Mouse (Mus musculus) 3134 (cell line): ENCODE data around the gene Crbn.
A peak's percentile ranks its signal among the peaks of the same experiment; 100 is the strongest.

ENCODE experiments used
- DNase-seq: peaks from one replicate; pipeline ENCODE4 v3.0.0-alpha.2; 2011; ENCODE audit warnings: low spot score; ENCODE audit not compliant: insufficient read length; ENCODE audit errors: extremely low read depth

The Crbn gene

GRCm38 (mm10) chr6:106766774-106767173 lies 33.1 kb downstream of the Crbn start:
- DNase-seq, result peak; percentile 37

GRCm38 (mm10) chr6:106765892-106766291 lies 34.0 kb downstream of the Crbn start:
- DNase-seq, result no peak

GRCm38 (mm10) chr6:106761486-106761885 lies 38.4 kb downstream of the Crbn start:
- no peak for DNase-seq

- DNase-seq, result no peak
These were observed 39.2 kb downstream of the Crbn start for GRCm38 (mm10) chr6:106760473-106761218.

GRCm38 (mm10) chr6:106758299-106758698 lies 41.6 kb downstream of the Crbn start:
- DNase-seq, result no peak

- DNase-seq, result no peak
These were observed 49.6 kb downstream of the Crbn start for GRCm38 (mm10) chr6:106750291-106750690.

- no peak for DNase-seq
These were observed 50.9 kb downstream of the Crbn start, which contains the start of gene Il5ra for GRCm38 (mm10) chr6:106748887-106749388. TSS of gene Il5ra (minus strand) at chr6:106749037.

- no peak for DNase-seq
These were observed 52.1 kb downstream of the Crbn start for GRCm38 (mm10) chr6:106747804-106748203.

GRCm38 (mm10) chr6:106747251-106747650 lies 52.6 kb downstream of the Crbn start:
- DNase-seq, result no peak

GRCm38 (mm10) chr6:106745673-106746394 lies 54.0 kb downstream of the Crbn start:
- DNase-seq, result no peak

- no peak for DNase-seq
These were observed 56.2 kb downstream of the Crbn start for GRCm38 (mm10) chr6:106743556-106744233.

GRCm38 (mm10) chr6:106740244-106740825 lies 59.5 kb downstream of the Crbn start:
- DNase-seq, result no peak

- DNase-seq, result no peak
These were observed 61.6 kb downstream of the Crbn start for GRCm38 (mm10) chr6:106738229-106738628.

GRCm38 (mm10) chr6:106732563-106732962 lies 67.3 kb downstream of the Crbn start:
- no peak for DNase-seq
